Mouse (Mus musculus) stomach, embryonic 15.5 days (tissue): Measurements from ENCODE around the gene Cav2. TPM values are rescaled to one million over a fixed set of nuclear protein-coding genes. Genes with fewer than 3 reads are reported as not detected.

ENCODE experiments used
- ATAC-seq: fragments of 200-750 bp; cut with Nextera tagmentation; 2 replicates; pipeline ENCODE4 v1.8.0; 2017; ENCODE audit warnings: low read depth, moderate number of reproducible peaks, moderate TSS enrichment; ENCODE audit not compliant: insufficient read depth, low FRiP score
- H3K27ac ChIP-seq: fragments of 300-500 bp; sonication (generic); 2 replicates; pipeline ENCODE4 v1.5.1; 2015; ENCODE audit warnings: mild to moderate bottlenecking, inconsistent platforms
- H3K27me3 ChIP-seq: fragments of 300-500 bp; sonication (generic); replicated peaks from 2 replicates; pipeline ENCODE4 v1.6.1; 2015; ENCODE audit warnings: inconsistent platforms
- H3K36me3 ChIP-seq: fragments of 300-500 bp; sonication (generic); 2 replicates; pipeline ENCODE4 v1.6.1; 2015; ENCODE audit warnings: inconsistent platforms
- H3K4me1 ChIP-seq: fragments of 300-500 bp; sonication (generic); 2 replicates; pipeline ENCODE4 v1.6.1; 2015; ENCODE audit warnings: inconsistent platforms
- H3K4me2 ChIP-seq: fragments of 300-500 bp; sonication (generic); 2 replicates; pipeline ENCODE4 v1.6.1; 2015; ENCODE audit warnings: mild to moderate bottlenecking, inconsistent platforms
- H3K4me3 ChIP-seq: fragments of 300-500 bp; sonication (generic); replicated peaks from 2 replicates; pipeline ENCODE4 v1.5.1; 2015; ENCODE audit warnings: inconsistent platforms
- H3K9ac ChIP-seq: fragments of 300-500 bp; sonication (generic); 2 replicates; pipeline ENCODE4 v1.6.1; 2015; ENCODE audit warnings: inconsistent platforms
- H3K9me3 ChIP-seq: fragments of 300-500 bp; sonication (generic); 2 replicates; pipeline ENCODE4 v1.6.1; 2016; ENCODE audit warnings: inconsistent platforms
- WGBS: fragments of 180-500 bp; shearing (Covaris S2); methylation state at CpG from one replicate; pipeline ENCODE4 v1.1.7; 2015; 5-methylcytosine and 5-hydroxymethylcytosine counted together
- polyA plus RNA-seq: library from polyadenylated mRNA; unstranded; fragments of >200 nt; fragmentation: Nextera tagmentation; extraction: Ambion mirVana; gene quantifications from 2 replicates; pipeline ENCODE4 v1.2.1, GENCODE M21; 2015

Gene Cav2
- polyA plus RNA-seq, 1 experiment from 2014 or later: 52.2 TPM

DNA sequence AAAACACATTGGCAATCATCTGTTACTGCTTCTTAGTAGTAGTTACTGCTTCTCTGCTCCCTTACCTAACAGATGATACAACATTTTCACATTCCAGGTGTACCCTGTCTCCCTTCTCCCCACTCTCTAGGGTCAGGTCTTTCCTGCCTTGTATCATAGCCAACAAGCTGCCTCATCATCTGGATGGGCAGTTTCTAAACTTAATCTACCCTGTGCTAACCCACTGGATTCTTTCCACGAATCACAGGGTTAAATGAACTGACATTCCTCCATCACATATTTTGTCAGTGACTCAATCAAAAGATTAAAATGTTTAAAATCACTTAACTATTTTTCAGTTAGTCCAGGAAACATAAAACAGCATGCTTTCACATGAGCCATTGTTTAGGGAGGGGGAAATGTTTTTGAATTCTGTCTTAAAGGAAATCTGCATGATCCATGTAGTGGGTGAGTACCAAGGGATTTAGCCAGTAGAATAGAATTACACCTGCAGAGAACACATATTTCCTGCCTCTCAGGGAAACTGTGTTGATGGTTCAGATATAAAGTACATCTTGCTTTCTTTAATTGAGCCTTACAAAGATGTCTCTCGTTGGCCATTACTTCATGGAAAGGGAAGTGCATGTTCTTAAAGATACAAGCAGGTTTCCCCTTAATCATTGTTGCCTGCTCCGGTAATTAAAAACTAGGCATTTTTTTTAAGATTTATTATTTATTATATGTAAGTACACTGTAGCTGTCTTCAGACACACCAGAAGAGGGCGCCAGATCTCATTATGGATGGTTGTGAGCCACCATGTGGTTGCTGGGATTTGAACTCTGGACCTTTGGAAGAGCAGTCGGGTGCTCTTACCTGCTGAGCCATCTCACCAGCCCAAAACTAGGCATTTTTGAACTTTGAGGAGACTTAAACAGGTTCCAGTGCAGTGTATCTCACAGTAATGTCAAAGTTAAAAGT is 34.0 kb downstream of the Cav2 start:
- 75% methylated on average over 5 of the region's 5 CpGs for WGBS
- Histone ChIP-seq H3K4me3 (no peak overlapping the region), H3K9me3 (no peaks in the 10 kb centered on the region), H3K27me3 (no peaks in the 10 kb centered on the region), H3K9ac (no peak overlapping the region), H3K4me2 (no peak overlapping the region), H3K27ac (no peak overlapping the region), H3K36me3 (no peaks in the 10 kb centered on the region), H3K4me1 (peaks cover 14% of the 10 kb centered on the region)
- no peak for ATAC-seq

DNA sequence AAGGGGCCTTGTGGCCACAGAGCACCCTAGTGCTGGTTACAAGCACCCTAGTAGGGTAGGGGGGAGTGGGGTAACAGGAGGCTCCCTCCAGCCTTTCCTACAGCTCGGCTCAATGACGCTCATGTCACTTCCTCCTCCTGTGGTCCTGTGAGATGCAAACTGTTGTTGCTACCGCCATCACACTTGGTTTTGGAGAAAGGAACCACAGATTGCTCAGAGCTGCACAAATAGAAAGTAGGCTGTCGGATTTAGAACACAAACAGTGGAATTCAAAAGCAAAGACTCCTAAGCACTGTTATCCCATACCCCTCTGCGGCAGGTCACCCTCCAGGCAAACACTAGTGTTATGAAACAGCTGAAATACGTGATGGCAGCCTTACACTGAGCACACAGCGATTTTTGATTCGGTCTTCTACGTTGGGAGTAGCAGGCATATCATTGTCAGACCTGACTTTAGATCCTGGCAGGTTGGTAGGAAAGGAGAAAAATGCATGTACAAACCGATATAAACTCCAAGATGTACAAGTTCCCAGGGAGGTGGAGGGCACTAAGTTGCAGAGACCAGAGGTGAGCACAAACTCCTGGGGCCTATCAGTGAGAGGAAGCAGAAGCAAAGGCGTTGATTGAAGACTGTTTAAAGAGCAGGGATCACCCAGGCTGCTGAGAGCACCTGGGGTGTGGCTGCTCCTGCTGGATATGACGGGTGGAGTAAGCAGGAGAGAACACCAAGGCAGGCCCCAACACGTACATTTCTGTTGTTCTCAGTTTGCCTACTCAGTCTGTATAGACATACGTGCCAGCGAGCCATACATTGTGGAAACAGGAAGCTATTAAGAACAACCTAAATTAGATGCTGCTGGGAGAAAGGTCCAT is 35.5 kb downstream of the Cav2 start:
- WGBS: 49% methylated on average over 15 of the region's 15 CpGs
- Histone ChIP-seq H3K27me3 (no peaks in the 10 kb centered on the region), H3K36me3 (no peaks in the 10 kb centered on the region), H3K9me3 (no peaks in the 10 kb centered on the region), H3K4me1 (peaks cover 14% of the 10 kb centered on the region), H3K4me3 (no peak overlapping the region), H3K27ac (peak overlapping the region; percentile 89), H3K9ac (no peak overlapping the region), H3K4me2 (0 out of 2 replicates have a peak overlapping the region, but pooled peaks have one; percentile 8)
- ATAC-seq: peak; percentile 93

DNA sequence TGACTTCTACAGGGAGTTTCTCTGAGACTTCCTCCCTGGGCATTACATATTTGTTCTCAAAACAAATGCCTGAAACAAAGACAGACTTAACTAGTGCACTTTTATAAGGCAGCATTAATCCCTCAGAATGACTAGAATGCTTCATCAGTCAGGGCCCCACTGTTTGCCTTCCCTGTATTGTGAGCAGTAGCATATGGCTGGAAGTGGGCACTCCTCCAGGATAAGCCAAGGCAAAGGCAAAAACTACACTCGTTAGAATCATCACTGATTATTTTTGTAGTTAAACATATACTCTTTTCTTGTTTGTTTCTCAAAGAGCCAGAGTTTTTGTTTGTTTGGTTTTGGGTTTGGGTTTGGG is 36.2 kb downstream of the Cav2 start:
- H3K36me3 ChIP-seq: no peaks in the 10 kb centered on the region
- peak; percentile 59 for ATAC-seq
- H3K4me2 ChIP-seq: no peak overlapping the region
- no peak overlapping the region for H3K4me3 ChIP-seq
- no peaks in the 10 kb centered on the region for H3K27me3 ChIP-seq
- 18% methylated on average over 1 of the region's 1 CpGs for WGBS
- no peaks in the 10 kb centered on the region for H3K9me3 ChIP-seq
- H3K9ac ChIP-seq: no peak overlapping the region
- H3K4me1 ChIP-seq: peaks cover 14% of the 10 kb centered on the region
- H3K27ac ChIP-seq: peak overlapping the region; percentile 89

DNA sequence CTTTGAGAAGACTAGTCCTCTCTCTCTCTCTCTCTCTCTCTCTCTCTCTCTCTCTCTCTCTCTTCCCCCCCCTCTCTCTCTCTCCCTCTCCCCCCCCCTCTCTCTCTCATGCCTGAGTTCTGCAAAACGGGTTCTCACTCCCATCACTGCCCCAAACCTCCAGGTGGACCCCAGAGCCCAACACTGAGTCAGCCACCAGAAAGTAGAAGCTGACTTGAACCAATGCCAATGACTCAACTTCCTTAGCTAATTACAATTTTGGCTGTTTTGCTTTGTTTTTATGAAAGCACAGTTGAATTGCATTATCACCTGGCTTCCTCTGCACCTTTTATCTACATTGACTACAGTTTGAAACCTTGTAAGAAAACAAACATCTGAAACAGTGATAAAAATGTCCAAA is 37.0 kb downstream of the Cav2 start:
- no peak overlapping the region for H3K4me3 ChIP-seq
- WGBS: 47% methylated on average over 1 of the region's 1 CpGs

DNA sequence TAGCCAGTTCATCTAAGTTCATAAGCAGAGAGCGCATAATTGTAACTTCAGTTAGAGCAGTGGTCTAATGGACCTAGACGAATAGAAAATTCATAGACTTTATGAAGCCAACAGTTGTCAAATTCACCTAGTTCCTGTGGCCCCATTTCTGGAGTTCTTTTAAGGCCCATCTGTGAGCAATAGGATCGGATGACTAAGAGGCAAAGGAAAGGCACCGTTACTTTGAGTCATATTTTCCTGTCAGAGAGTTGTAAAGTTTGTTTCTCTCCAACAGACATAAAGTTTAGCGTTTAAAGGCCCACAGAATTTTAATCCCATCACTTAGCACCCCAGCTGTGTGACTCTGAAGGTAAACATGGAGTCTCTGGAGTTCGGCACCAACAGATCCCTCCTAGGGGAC is 41.0 kb downstream of the Cav2 start:
- Histone ChIP-seq H3K36me3 (0 out of 2 replicates have a peak, but pooled peaks cover 4% of the 10 kb centered on the region), H3K27me3 (no peaks in the 10 kb centered on the region), H3K27ac (no peak overlapping the region), H3K4me2 (no peak overlapping the region), H3K9ac (no peak overlapping the region), H3K4me3 (no peak overlapping the region), H3K9me3 (no peaks in the 10 kb centered on the region), H3K4me1 (peaks cover 2% of the 10 kb centered on the region; the same call in 1 of the 2 replicates)
- no peak for ATAC-seq
- 65% methylated on average over 6 of the region's 6 CpGs for WGBS

More for the DNA sequence above, 37.0 kb downstream of the Cav2 start:
- ATAC-seq: no peak
- Histone ChIP-seq H3K36me3 (no peaks in the 10 kb centered on the region), H3K27ac (peak overlapping the region; percentile 89; the same call in 1 of the 2 replicates), H3K27me3 (no peaks in the 10 kb centered on the region), H3K9me3 (no peaks in the 10 kb centered on the region), H3K4me1 (peaks cover 14% of the 10 kb centered on the region), H3K4me2 (no peak overlapping the region), H3K9ac (no peak overlapping the region)

DNA sequence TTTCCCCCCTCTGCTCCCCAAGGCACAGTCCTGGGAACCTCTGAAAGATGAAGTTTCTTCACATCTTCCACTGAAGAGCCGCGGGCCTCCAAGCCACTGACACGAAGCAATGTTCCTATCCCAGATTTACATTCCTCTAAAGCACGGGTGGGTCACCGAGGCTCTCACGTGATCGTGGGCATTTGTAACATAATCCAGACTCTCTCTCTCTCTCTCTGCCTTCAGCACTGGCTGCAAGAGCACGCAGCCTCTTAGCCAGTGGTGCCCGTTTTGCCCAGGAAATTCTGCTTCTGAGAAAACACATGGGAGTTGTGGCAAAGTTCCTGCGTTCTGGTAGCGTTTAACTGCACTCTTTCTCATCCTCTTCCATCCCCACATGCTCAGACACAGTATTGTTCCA is 46.2 kb downstream of the Cav2 start:
- Histone ChIP-seq H3K27me3 (no peaks in the 10 kb centered on the region), H3K4me2 (no peak overlapping the region), H3K27ac (no peak overlapping the region), H3K4me3 (no peak overlapping the region), H3K9me3 (no peaks in the 10 kb centered on the region), H3K9ac (no peak overlapping the region), H3K4me1 (no peaks in the 10 kb centered on the region), H3K36me3 (0 out of 2 replicates have a peak, but pooled peaks cover 4% of the 10 kb centered on the region)
- ATAC-seq: no peak
- 37% methylated on average over 11 of the region's 11 CpGs for WGBS

DNA sequence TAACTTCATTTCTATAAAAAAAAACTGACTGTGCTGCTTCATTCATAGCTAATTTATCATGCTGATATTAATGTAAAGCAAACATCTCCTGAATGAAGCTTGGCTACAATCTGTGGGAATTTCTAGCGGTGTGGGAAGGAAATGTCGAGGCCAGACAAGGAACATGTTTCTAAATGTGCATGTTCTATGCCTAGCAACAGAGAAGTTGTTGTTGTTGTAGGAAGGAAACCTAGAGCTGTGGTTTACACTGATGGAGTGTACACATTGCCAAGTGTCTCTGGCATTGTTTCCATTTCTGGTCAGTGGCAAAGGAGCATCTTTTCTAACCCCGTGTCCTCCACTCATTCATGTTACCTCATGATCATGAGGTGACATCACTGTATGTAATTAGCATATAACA is 48.8 kb downstream of the Cav2 start:
- Histone ChIP-seq H3K27me3 (no peaks in the 10 kb centered on the region), H3K9ac (no peak overlapping the region), H3K27ac (no peak overlapping the region), H3K9me3 (no peaks in the 10 kb centered on the region), H3K4me2 (no peak overlapping the region), H3K4me1 (no peaks in the 10 kb centered on the region), H3K36me3 (0 out of 2 replicates have a peak, but pooled peaks cover 4% of the 10 kb centered on the region), H3K4me3 (no peak overlapping the region)
- ATAC-seq: no peak
- WGBS: 35% methylated on average over 3 of the region's 3 CpGs

DNA sequence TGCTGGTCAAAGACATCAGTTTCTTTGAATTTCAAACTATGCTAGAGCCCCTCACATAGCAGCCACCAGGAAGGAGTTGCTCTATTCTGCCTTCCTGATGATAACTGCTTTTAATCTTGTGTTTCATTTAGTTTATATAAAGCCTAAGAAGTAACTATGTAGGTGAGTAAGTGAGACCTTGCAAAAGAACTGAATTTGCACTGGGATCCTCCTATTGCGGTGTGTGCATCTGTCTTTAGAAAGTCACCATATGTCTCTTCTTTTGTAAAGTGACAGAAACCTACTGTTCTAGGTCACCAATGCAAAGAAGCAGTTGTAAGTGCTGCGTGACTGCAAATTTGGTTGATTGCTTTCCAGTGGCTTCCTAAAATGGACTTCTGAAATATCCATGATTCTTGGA is 56.7 kb downstream of the Cav2 start:
- Histone ChIP-seq H3K36me3 (no peaks in the 10 kb centered on the region), H3K4me1 (no peaks in the 10 kb centered on the region), H3K4me3 (no peak overlapping the region), H3K9ac (no peak overlapping the region), H3K27ac (no peak overlapping the region), H3K4me2 (no peak overlapping the region), H3K9me3 (no peaks in the 10 kb centered on the region), H3K27me3 (no peaks in the 10 kb centered on the region)
- 85% methylated on average over 2 of the region's 2 CpGs for WGBS
- ATAC-seq: no peak

Other genes starting within 250 kb of the Cav2 start
- 90.5 and 99.1 TPM in 2 replicates for gene Tes, start 216.0 kb upstream of the Cav2 start, polyA plus RNA-seq
- gene Cav1, start 25.1 kb downstream of the Cav2 start, polyA plus RNA-seq: 304 and 345 TPM in 2 replicates
- gene Met, start 182.6 kb downstream of the Cav2 start, polyA plus RNA-seq: 10.5 and 13.2 TPM in 2 replicates